Mouse (Mus musculus) intestine, postnatal 0 days (tissue): ENCODE results near the gene 4933415A04Rik. TPM values are rescaled to one million over a fixed set of nuclear protein-coding genes. Genes with fewer than 3 reads are reported as not detected.

Experiments used
- ATAC-seq: fragments of 200-750 bp; cut with Nextera tagmentation; 2 replicates; pipeline ENCODE4 v1.8.0; 2017; ENCODE audit warnings: mild to moderate bottlenecking, moderate TSS enrichment, moderate library complexity
- H3K27ac ChIP-seq: fragments of 300-500 bp; sonication (generic); 2 replicates; pipeline ENCODE4 v1.5.1; 2014; ENCODE audit warnings: mild to moderate bottlenecking, low read depth, low read length, moderate library complexity
- H3K27me3 ChIP-seq: fragments of 300-500 bp; sonication (generic); replicated peaks from 2 replicates; pipeline ENCODE4 v1.6.1; 2014; ENCODE audit warnings: low read length, mixed read lengths; ENCODE audit not compliant: control insufficient read depth, insufficient read depth
- H3K36me3 ChIP-seq: fragments of 300-500 bp; sonication (generic); 2 replicates; pipeline ENCODE4 v1.6.1; 2014; ENCODE audit warnings: mild to moderate bottlenecking, moderate library complexity; ENCODE audit not compliant: control insufficient read depth, insufficient read depth
- H3K4me1 ChIP-seq: fragments of 300-500 bp; sonication (generic); replicated peaks from 2 replicates; pipeline ENCODE4 v1.6.1; 2014; ENCODE audit warnings: antibody characterized with exemption, low read length, mixed read lengths; ENCODE audit not compliant: control insufficient read depth, insufficient read depth
- H3K4me2 ChIP-seq: fragments of 300-500 bp; sonication (generic); replicated peaks from 2 replicates; pipeline ENCODE4 v1.6.1; 2014; ENCODE audit warnings: low read depth, mild to moderate bottlenecking, moderate library complexity
- H3K4me3 ChIP-seq: fragments of 300-500 bp; sonication (generic); 2 replicates; pipeline ENCODE4 v1.5.1; 2014; ENCODE audit warnings: low read depth, low read length
- H3K9ac ChIP-seq: fragments of 300-500 bp; sonication (generic); 2 replicates; pipeline ENCODE4 v1.6.1; 2014; ENCODE audit warnings: mild to moderate bottlenecking, low read depth, low read length
- H3K9me3 ChIP-seq: fragments of 300-500 bp; sonication (generic); 2 replicates; pipeline ENCODE4 v1.6.1; 2016; ENCODE audit warnings: mixed run types; ENCODE audit not compliant: control insufficient read depth
- CTCF ChIP-seq: sonication (generic); IDR thresholded peaks from 2 replicates; pipeline ENCODE4 v1.5.1; 2016; ENCODE audit warnings: low read depth, mild to moderate bottlenecking, control low read depth, antibody characterized with exemption, moderate library complexity
- WGBS: fragments of 180-500 bp; shearing (Covaris S2); extraction: QIAGEN DNeasy Blood & Tissue Kit; methylation state at CpG from one replicate; pipeline ENCODE4 v1.1.7; 2014; 5-methylcytosine and 5-hydroxymethylcytosine counted together
- polyA plus RNA-seq: library from polyadenylated mRNA; unstranded; fragments of >200 nt; fragmentation: Nextera tagmentation; extraction: Ambion mirVana; gene quantifications from 2 replicates; pipeline ENCODE4 v1.2.1, GENCODE M21; 2015

Gene 4933415A04Rik
- polyA plus RNA-seq, 1 experiment from 2014 or later, result 5.3 TPM

DNA sequence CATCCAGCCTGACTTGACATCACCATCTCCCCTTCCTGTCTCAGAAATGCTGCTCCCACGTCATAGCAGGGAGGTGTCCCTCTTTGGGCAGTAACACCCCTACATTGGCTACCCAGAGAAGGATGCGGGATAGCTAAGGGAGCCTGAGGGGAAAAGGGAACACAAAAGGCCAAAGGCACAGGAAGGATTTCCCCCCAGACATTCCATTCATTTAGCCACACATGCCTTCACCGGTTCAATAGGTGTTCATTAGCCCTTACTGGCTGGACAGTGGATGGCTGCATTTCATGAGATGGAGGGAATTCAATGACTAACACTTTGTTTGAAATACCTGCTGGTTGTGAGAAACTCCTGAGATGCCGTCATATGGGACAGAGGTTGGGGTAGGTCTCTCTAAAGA is 40.2 kb upstream of the 4933415A04Rik start:
- TF ChIP-seq CTCF, result no peak
- Histone ChIP-seq H3K9me3 (no peaks in the 10 kb centered on the region), H3K4me3 (no peak overlapping the region), H3K4me2 (no peak overlapping the region), H3K9ac (0 out of 2 replicates have a peak overlapping the region, but pooled peaks have one; percentile 37), H3K27me3 (no peaks in the 10 kb centered on the region), H3K36me3 (no peaks in the 10 kb centered on the region; the same call in 1 of the 2 replicates), H3K4me1 (peaks cover 8% of the 10 kb centered on the region; the same call in 1 of the 2 replicates), H3K27ac (peak overlapping the region; percentile 55)
- WGBS, result 86% methylated on average over 4 of the region's 4 CpGs
- ATAC-seq, result no peak

DNA sequence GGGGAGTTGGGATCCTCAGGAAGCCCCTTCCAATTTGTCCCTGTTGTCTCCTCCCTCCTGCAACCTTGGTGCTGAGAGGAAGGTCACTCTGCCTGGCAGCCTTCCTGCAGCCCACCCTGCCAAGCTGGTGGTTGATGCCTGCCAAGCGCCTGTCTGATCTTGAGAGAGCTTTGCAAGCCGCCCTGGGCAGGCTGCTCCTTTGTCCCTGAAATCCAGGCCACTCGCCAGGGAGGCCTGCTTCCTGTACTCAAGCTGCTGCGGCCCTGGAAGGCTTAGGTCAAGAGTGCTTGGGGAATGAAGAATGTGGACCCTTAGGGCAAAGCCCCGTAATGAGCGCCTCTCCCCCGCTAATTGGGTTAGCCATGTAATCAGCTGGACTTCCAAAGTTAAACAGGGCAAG is 38.7 kb upstream of the 4933415A04Rik start:
- Histone ChIP-seq H3K27ac (peak overlapping the region; percentile 92), H3K4me3 (no peak overlapping the region), H3K9me3 (no peaks in the 10 kb centered on the region), H3K4me2 (no peak overlapping the region), H3K27me3 (no peaks in the 10 kb centered on the region), H3K9ac (no peak overlapping the region), H3K4me1 (peaks cover 8% of the 10 kb centered on the region; the same call in 1 of the 2 replicates), H3K36me3 (no peaks in the 10 kb centered on the region; the same call in 1 of the 2 replicates)
- no peak for TF ChIP-seq CTCF
- 20% methylated on average over 7 of the region's 7 CpGs for WGBS
- ATAC-seq, result no peak

DNA sequence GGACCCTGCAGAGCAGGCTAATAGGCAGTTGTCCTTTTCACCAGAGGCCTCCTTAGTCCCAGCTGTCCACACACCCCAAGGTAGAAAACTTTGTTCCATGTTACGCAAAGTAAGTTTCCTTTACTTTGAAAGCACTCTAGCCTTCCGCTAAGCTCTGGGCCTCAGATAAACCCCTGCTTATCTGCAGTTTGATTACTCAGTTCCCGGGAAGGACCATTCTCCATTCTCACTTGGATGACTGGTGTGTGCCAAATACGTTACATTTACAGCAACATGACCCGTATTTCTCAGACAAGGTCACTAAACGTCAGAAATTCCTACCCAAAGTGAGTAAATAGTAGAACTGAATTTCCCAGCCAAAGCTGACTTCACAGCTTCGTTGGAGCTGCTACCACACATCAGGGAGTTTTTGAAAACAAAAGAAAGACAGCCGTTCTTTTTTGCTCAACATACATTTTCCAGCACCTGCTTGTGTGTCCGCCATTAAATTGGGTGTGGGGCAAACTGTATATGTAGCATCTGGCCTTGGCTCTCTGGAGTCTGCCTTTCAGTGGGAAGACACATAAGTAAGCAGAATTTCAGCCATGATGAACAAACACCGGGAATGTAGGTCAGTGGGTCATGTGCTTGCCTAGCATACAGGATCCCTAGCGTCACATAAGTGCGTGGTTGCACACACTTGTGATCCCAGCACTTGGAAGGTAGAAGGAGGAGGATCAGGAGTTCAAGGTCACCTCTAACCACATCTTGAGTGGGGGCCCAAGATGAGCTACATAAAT is 38.0 kb upstream of the 4933415A04Rik start:
- Histone ChIP-seq H3K4me1 (peaks cover 8% of the 10 kb centered on the region; the same call in 1 of the 2 replicates), H3K9me3 (no peaks in the 10 kb centered on the region), H3K36me3 (no peaks in the 10 kb centered on the region; the same call in 1 of the 2 replicates), H3K27ac (peak overlapping the region; percentile 92), H3K4me2 (no peak overlapping the region), H3K27me3 (no peaks in the 10 kb centered on the region), H3K9ac (no peak overlapping the region), H3K4me3 (no peak overlapping the region)
- peak; percentile 54 for ATAC-seq
- WGBS, result 22% methylated on average over 12 of the region's 12 CpGs
- TF ChIP-seq CTCF, result no peak

DNA sequence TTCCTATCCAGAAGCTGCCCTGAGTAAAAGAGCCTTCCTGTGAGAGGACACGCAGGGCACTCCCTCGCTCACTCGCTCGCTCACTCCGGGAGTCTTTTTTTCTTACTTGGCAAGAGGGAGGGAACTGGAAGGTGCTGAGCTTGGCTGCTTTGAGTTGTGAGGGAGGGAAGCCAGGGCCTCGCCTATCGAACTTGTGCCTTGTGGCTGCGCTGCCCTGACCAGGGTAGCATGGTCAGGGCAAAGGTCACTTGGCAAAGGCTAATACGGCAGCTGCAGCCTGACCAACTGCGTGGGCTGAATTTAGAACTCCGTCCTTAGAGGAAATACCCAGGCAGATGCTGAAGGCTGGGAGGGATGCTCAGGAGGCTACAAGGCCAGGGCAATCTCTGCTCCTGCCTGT is 37.1 kb upstream of the 4933415A04Rik start:
- no peak for TF ChIP-seq CTCF
- H3K4me2 ChIP-seq, result no peak overlapping the region
- H3K4me3 ChIP-seq, result no peak overlapping the region
- peak overlapping the region; percentile 40; the same call in 1 of the 2 replicates for H3K9ac ChIP-seq
- no peaks in the 10 kb centered on the region for H3K27me3 ChIP-seq
- no peaks in the 10 kb centered on the region; the same call in 1 of the 2 replicates for H3K36me3 ChIP-seq
- no peaks in the 10 kb centered on the region for H3K9me3 ChIP-seq
- peaks cover 8% of the 10 kb centered on the region; the same call in 1 of the 2 replicates for H3K4me1 ChIP-seq
- ATAC-seq, result peak; percentile 69
- WGBS, result 17% methylated on average over 11 of the region's 11 CpGs
- peak overlapping the region; percentile 92 for H3K27ac ChIP-seq

DNA sequence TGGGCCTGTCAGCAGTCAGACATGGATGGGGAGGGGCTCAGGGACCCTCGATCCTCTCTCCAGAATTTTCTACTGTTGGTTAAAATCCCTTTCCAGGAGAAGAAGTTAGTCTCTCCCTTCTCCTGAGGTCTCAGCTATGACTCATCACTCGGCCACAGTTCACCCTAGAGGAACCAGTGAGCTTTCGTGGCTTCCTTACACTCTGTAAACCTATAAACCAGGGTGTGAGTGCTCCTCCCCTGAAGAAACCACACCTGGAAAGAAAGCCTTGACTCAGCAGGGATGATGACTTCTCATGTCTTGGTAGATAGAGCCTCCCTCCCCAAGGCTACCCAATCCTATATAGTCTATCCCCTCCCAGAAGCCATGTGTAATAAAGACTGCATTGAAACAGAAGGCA is 35.1 kb upstream of the 4933415A04Rik start:
- ATAC-seq, result peak; percentile 78

DNA sequence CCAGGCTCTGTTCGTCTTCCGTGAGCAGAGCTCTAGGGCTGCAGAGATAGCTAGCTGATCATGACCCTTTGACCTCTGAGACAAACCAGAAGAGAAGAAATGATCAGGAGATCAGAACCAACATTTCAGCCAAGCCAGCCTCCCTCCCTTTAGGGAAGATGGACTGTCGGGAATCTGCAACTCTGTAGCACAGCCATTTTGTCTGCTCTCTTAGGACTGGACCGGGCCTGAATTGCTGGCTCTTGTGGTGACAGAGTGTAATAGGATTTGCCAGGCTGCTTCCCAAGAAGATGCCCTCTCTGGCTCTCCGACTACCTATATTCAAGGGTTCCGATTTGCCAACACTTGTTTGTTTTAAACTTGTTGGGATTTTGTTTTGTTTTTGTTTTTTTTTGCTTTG is 34.2 kb upstream of the 4933415A04Rik start:
- Histone ChIP-seq H3K4me1 (peaks cover 8% of the 10 kb centered on the region; the same call in 1 of the 2 replicates), H3K27me3 (no peaks in the 10 kb centered on the region), H3K9me3 (no peaks in the 10 kb centered on the region), H3K36me3 (peaks cover 16% of the 10 kb centered on the region), H3K4me3 (no peak overlapping the region), H3K4me2 (no peak overlapping the region), H3K27ac (no peak overlapping the region), H3K9ac (no peak overlapping the region)
- WGBS, result 73% methylated on average over 6 of the region's 6 CpGs
- no peak for TF ChIP-seq CTCF
- ATAC-seq, result no peak

More for the DNA sequence above, 35.1 kb upstream of the 4933415A04Rik start:
- no peak for TF ChIP-seq CTCF
- no peaks in the 10 kb centered on the region for H3K9me3 ChIP-seq
- H3K27ac ChIP-seq, result peak overlapping the region; percentile 92
- H3K4me2 ChIP-seq, result no peak overlapping the region
- peaks cover 8% of the 10 kb centered on the region; the same call in 1 of the 2 replicates for H3K4me1 ChIP-seq
- 32% methylated on average over 3 of the region's 3 CpGs for WGBS
- no peaks in the 10 kb centered on the region for H3K27me3 ChIP-seq
- no peak overlapping the region for H3K4me3 ChIP-seq
- peak overlapping the region; percentile 35; the same call in 1 of the 2 replicates for H3K9ac ChIP-seq
- peaks cover 9% of the 10 kb centered on the region; the same call in 1 of the 2 replicates for H3K36me3 ChIP-seq
